Mouse (Mus musculus) megakaryocyte, embryonic 14.5 days (primary cell): Measurements from ENCODE around the gene Ano6. TPM values are rescaled to one million over a fixed set of nuclear protein-coding genes. Genes with fewer than 3 reads are reported as not detected.
A peak's percentile ranks its signal among the peaks of the same experiment; 100 is the strongest.

ENCODE experiments used
- H3K27me3 ChIP-seq: replicated peaks from 2 replicates; pipeline ENCODE3; 2012; ENCODE audit warnings: inconsistent platforms
- H3K36me3 ChIP-seq: replicated peaks from 2 replicates; pipeline ENCODE3; 2012; ENCODE audit warnings: low read length, inconsistent platforms, mixed read lengths
- H3K4me1 ChIP-seq: 2 replicates; pipeline ENCODE4 v1.6.1; 2012; ENCODE audit warnings: inconsistent platforms
- H3K4me3 ChIP-seq: replicated peaks from 2 replicates; pipeline ENCODE3; 2012; ENCODE audit warnings: moderate library complexity, mild to moderate bottlenecking, inconsistent platforms
- H3K9me3 ChIP-seq: 2 replicates; pipeline ENCODE4 v1.6.1; 2012; ENCODE audit warnings: inconsistent platforms
- FLI1 ChIP-seq: IDR thresholded peaks from 2 replicates; pipeline ENCODE4 v1.6.1; 2012; ENCODE audit warnings: low read length, inconsistent platforms, mixed read lengths
- GATA1 ChIP-seq: IDR thresholded peaks from 3 replicates; pipeline ENCODE4 v1.6.1; 2012; ENCODE audit warnings: mixed read lengths, low read length, inconsistent platforms, borderline replicate concordance
- polyA plus RNA-seq: library from polyadenylated mRNA; stranded (reverse); fragments of >175 nt; gene quantifications from 2 replicates; pipeline ENCODE4 v1.2.3, GENCODE M21; 2012; ENCODE audit warnings: low replicate concordance; ENCODE audit not compliant: insufficient read depth

Ano6 gene
- polyA plus RNA-seq, 1 experiment: 10.3 TPM

DNA sequence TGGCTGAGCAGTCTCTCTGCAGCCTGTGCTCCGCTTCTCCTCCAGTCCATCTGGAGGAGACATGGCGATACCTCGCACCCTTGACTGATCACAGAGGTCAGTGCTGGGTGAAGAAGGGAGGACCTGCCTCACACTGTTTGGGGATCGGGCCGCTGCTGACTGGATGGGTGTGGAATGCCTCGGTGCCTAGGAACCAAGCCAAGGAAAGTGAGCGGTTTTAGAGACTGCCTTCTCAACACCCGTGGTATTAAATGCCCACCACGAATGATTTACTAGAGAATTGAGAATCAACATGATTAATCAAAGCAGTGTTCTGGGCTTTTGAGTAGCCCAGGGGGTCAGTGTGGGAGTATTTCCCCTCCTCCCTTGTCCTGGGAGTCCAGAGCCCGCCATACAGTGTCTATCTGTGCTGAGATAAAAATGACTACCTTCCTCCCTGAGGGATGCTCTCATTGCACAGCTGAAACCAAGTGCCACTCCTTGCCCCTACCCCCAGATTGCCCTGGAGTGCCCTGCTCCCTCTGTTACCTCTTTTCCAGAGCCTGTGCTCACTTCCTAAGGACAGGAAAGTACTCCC lies 183.5 kb downstream of the Ano6 start:
- Histone ChIP-seq H3K4me1 (peaks cover 64% of the 10 kb centered on the region), H3K9me3 (no peaks in the 10 kb centered on the region), H3K36me3 (peaks cover 81% of the 10 kb centered on the region), H3K27me3 (no peaks in the 10 kb centered on the region), H3K4me3 (no peak overlapping the region)
- TF ChIP-seq FLI1 (no peak), GATA1 (no peak)

- Histone ChIP-seq H3K4me3 (no peak overlapping the region), H3K36me3 (peaks cover 59% of the 10 kb centered on the region), H3K9me3 (no peaks in the 10 kb centered on the region), H3K4me1 (peaks cover 47% of the 10 kb centered on the region), H3K27me3 (no peaks in the 10 kb centered on the region)
- TF ChIP-seq GATA1 (no peak), FLI1 (no peak)
Measured at GRCm38 (mm10) chr15:95976156-95976876, 185.7 kb downstream of the Ano6 start.

DNA sequence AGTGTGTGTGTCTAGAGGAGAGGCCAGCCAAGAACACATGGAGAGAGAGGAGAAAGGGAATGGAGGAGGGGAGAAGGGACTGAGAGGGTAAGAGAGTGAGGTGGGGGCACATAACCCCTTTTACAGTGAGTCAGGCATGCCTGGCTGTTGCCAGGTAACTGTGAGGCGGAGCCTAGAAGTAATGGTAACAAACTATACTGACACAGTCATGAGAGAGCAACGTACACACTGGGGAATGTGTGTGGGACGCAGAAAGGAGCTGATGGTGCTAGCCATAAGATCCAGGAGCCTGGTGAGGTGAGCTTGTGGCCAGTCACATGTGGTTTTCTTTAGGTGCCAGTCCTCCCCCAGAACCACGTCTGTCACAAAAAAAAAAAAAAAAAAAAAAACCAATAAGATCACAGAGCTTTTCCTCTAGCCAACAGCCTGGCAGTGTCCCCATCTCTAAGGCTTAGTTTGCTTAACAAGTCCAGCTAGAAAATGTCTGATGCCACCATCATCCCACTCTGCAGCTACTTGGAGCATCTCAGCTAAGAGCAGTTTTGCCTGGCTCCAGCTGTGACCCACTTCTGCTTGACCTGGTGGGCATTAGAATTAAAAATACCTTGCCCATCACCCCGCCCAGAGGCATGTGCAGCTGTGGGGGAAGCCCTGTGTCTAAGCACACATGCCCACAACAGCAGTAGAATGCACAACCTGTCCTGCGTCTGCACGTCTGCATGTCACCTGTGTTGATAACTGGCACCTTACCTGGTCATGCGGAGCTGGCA lies 186.7 kb downstream of the Ano6 start:
- TF ChIP-seq GATA1 (no peak), FLI1 (no peak)
- no peaks in the 10 kb centered on the region for H3K9me3 ChIP-seq

GRCm38 (mm10) chr15:95977939-95978252 lies 187.3 kb downstream of the Ano6 start:
- Histone ChIP-seq H3K36me3 (peaks cover 43% of the 10 kb centered on the region), H3K27me3 (no peaks in the 10 kb centered on the region), H3K4me3 (peak overlapping the region; percentile 76), H3K4me1 (peaks cover 52% of the 10 kb centered on the region), H3K9me3 (no peaks in the 10 kb centered on the region)
- TF ChIP-seq FLI1 (no peak), GATA1 (peak; percentile 24; the same call in 1 of the 3 replicates)

More for the DNA sequence above, 186.7 kb downstream of the Ano6 start:
- Histone ChIP-seq H3K27me3 (no peaks in the 10 kb centered on the region), H3K4me1 (peaks cover 50% of the 10 kb centered on the region), H3K36me3 (peaks cover 48% of the 10 kb centered on the region), H3K4me3 (peak overlapping the region; percentile 76)

GRCm38 (mm10) chr15:95980641-95981040 lies 190.0 kb downstream of the Ano6 start:
- Histone ChIP-seq H3K9me3 (peaks cover 7% of the 10 kb centered on the region; the same call in 1 of the 2 replicates), H3K27me3 (no peaks in the 10 kb centered on the region), H3K36me3 (peaks cover 15% of the 10 kb centered on the region), H3K4me1 (peaks cover 37% of the 10 kb centered on the region), H3K4me3 (no peak overlapping the region)
- TF ChIP-seq GATA1: no peak
- no peak for TF ChIP-seq FLI1

DNA sequence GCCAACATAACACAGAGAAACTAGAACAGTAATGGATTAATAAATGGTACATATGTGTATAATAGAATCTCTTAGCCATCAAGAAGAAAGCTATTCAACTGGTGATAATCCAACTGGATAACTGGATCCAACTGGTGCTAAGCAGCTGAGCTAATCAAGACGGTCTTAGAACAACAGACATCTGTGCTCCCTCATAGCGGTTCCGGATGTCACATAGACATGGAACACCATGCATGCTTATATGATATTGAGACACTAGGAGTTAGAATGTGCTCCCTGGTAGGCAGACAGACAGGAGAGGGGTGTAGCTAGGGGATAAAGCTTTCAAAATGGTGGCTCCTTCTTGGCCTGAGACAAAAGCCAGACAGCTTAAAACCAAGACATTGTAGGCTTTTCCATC lies 197.3 kb downstream of the Ano6 start:
- TF ChIP-seq FLI1 (no peak), GATA1 (no peak)
- Histone ChIP-seq H3K36me3 (no peaks in the 10 kb centered on the region), H3K4me1 (no peaks in the 10 kb centered on the region), H3K4me3 (no peak overlapping the region), H3K27me3 (no peaks in the 10 kb centered on the region), H3K9me3 (peaks cover 22% of the 10 kb centered on the region)

- no peak for TF ChIP-seq GATA1
- no peak for TF ChIP-seq FLI1
- Histone ChIP-seq H3K9me3 (peaks cover 15% of the 10 kb centered on the region), H3K4me3 (no peak overlapping the region)
Measured at GRCm38 (mm10) chr15:95989496-95990124, 199.0 kb downstream of the Ano6 start.

GRCm38 (mm10) chr15:96002958-96003601 lies 212.4 kb downstream of the Ano6 start:
- H3K4me1 ChIP-seq: no peaks in the 10 kb centered on the region
- no peak overlapping the region for H3K4me3 ChIP-seq
- H3K9me3 ChIP-seq: peaks cover 4% of the 10 kb centered on the region
- no peaks in the 10 kb centered on the region for H3K27me3 ChIP-seq
- TF ChIP-seq GATA1 (no peak), FLI1 (no peak)
- no peaks in the 10 kb centered on the region for H3K36me3 ChIP-seq

More at GRCm38 (mm10) chr15:95989496-95990124, 199.0 kb downstream of the Ano6 start:
- Histone ChIP-seq H3K4me1 (peaks cover 7% of the 10 kb centered on the region), H3K27me3 (no peaks in the 10 kb centered on the region), H3K36me3 (no peaks in the 10 kb centered on the region)

- Histone ChIP-seq H3K9me3 (peaks cover 38% of the 10 kb centered on the region), H3K4me3 (no peak overlapping the region), H3K4me1 (no peaks in the 10 kb centered on the region), H3K27me3 (no peaks in the 10 kb centered on the region), H3K36me3 (no peaks in the 10 kb centered on the region)
- TF ChIP-seq FLI1 (no peak), GATA1 (no peak)
Measured at GRCm38 (mm10) chr15:96011640-96012390, 221.2 kb downstream of the Ano6 start.
